ENCODE assay signal across 22 mouse cellular contexts in genomic region chr5:142949580-142949979, GRCm38 (mm10). TPM values are rescaled to one million over a fixed set of nuclear protein-coding genes. Genes with fewer than 3 reads are reported as not detected.
DNase-seq lines count a peak whose midpoint lies in the region; ATAC-seq lines count a peak whose summit lies in the region.
"Had no signal": no experiment of that assay in that cellular context is flagged by ENCODE, and none has a peak within 500 bp of the region (broad histone marks: within the 10 kb centered on the region; RNA-seq: fewer than 3 reads in every experiment).

No protein-coding gene starts in this region.

- peaks cover 21% of the 10 kb centered on the region for H3K4me1 ChIP-seq in heart, embryonic 10.5 days
- H3K4me1 ChIP-seq in kidney, embryonic 14.5 days (ENCODE audit: control insufficient read depth, insufficient read depth, low read length) = no peaks in the 10 kb centered on the region
- H3K4me1 ChIP-seq in embryonic facial prominence, embryonic 10.5 days = peaks cover 28% of the 10 kb centered on the region
- H3K4me1 ChIP-seq: embryonic facial prominence, embryonic 15.5 days; hindbrain, embryonic 12.5 days had no signal

- no peak overlapping the region for H3K4me3 ChIP-seq in heart, embryonic 10.5 days
- H3K4me3 ChIP-seq in kidney, embryonic 14.5 days (ENCODE audit: low read length) = no peak overlapping the region
- H3K4me3 ChIP-seq in embryonic facial prominence, embryonic 10.5 days = no peak overlapping the region
- H3K4me3 ChIP-seq: embryonic facial prominence, embryonic 15.5 days; erythroblast, embryonic 14.5 days; forebrain, embryonic 10.5 days; gastrocnemius, adult 2 months; hindbrain, embryonic 12.5 days had no signal

- intact Hi-C loops in heart, postnatal 36 days (cut with DNase I) = no loop called here

- H3K9me3 ChIP-seq in heart, embryonic 10.5 days = no peaks in the 10 kb centered on the region
- no peaks in the 10 kb centered on the region for H3K9me3 ChIP-seq in kidney, embryonic 14.5 days (ENCODE audit: control insufficient read depth, low read length)
- H3K9me3 ChIP-seq in embryonic facial prominence, embryonic 10.5 days = no peaks in the 10 kb centered on the region
- H3K9me3 ChIP-seq: embryonic facial prominence, embryonic 15.5 days; forebrain, embryonic 10.5 days; hindbrain, embryonic 12.5 days had no signal

- H3K27me3 ChIP-seq in heart, embryonic 10.5 days (ENCODE audit: insufficient read depth, poor library complexity, severe bottlenecking) = no peaks in the 10 kb centered on the region
- H3K27me3 ChIP-seq in kidney, embryonic 14.5 days (ENCODE audit: control insufficient read depth, insufficient read depth, low read length) = no peaks in the 10 kb centered on the region
- H3K27me3 ChIP-seq in embryonic facial prominence, embryonic 10.5 days (replicated peaks; ENCODE audit: low read depth, poor library complexity, severe bottlenecking) = no peaks in the 10 kb centered on the region
- H3K27me3 ChIP-seq: embryonic facial prominence, embryonic 15.5 days; hindbrain, embryonic 12.5 days had no signal

- H3K9ac ChIP-seq in kidney, embryonic 14.5 days (ENCODE audit: low read depth, low read length) = peak overlapping the region; percentile 37; the same call in 1 of the 2 replicates
- H3K9ac ChIP-seq: embryonic facial prominence, embryonic 15.5 days; hindbrain, embryonic 12.5 days had no signal

- peak overlapping the region; percentile 44; the same call in 1 of the 2 replicates for H3K27ac ChIP-seq in heart, embryonic 10.5 days
- H3K27ac ChIP-seq in kidney, embryonic 14.5 days (ENCODE audit: low read depth, low read length) = no peak overlapping the region
- H3K27ac ChIP-seq in embryonic facial prominence, embryonic 10.5 days (replicated peaks) = peak overlapping the region; percentile 16
- H3K27ac ChIP-seq: embryonic facial prominence, embryonic 15.5 days; forebrain, embryonic 10.5 days; gastrocnemius, adult 2 months; hindbrain, embryonic 12.5 days had no signal

- H3K4me2 ChIP-seq in kidney, embryonic 14.5 days (replicated peaks; ENCODE audit: low read depth, low read length) = no peak overlapping the region; the same call in 1 of the 2 replicates
- H3K4me2 ChIP-seq: embryonic facial prominence, embryonic 15.5 days; hindbrain, embryonic 12.5 days had no signal

- ATAC-seq in kidney, embryonic 14.5 days (ENCODE audit: low FRiP score, low TSS enrichment) = no peak
- ATAC-seq: forebrain, embryonic 14.5 days; inflammation-experienced regulatory T-cells, adult 6 months; intestine, postnatal 0 days had no signal

- 34% methylated on average over 6 of the region's 6 CpGs for WGBS in heart, embryonic 10.5 days
- WGBS in kidney, embryonic 14.5 days = 12% methylated on average over 6 of the region's 6 CpGs
- WGBS in embryonic facial prominence, embryonic 10.5 days = 32% methylated on average over 6 of the region's 6 CpGs

- no peaks in the 10 kb centered on the region for H3K36me3 ChIP-seq in heart, embryonic 10.5 days
- no peaks in the 10 kb centered on the region for H3K36me3 ChIP-seq in kidney, embryonic 14.5 days (ENCODE audit: control insufficient read depth, insufficient read depth, low read length)
- H3K36me3 ChIP-seq in embryonic facial prominence, embryonic 10.5 days (replicated peaks) = no peaks in the 10 kb centered on the region
- H3K36me3 ChIP-seq: embryonic facial prominence, embryonic 15.5 days; forebrain, embryonic 10.5 days; hindbrain, embryonic 12.5 days had no signal

- no peak for DNase-seq in heart, embryonic 10.5 days (ENCODE audit: low spot score)
- no peak for DNase-seq in heart, postnatal 36 days
- DNase-seq in kidney, adult 18-20 months = no peak
- peak; percentile 37 for DNase-seq in kidney, postnatal 14 days
- DNase-seq in kidney, adult 11 months = no peak
- no peak for DNase-seq in embryonic facial prominence, embryonic 10.5 days (ENCODE audit: low spot score)
- DNase-seq in retina, postnatal 1 day = no peak
- DNase-seq: cerebellum, adult 11 months; cerebellum, adult 9-10 months; cerebellum, postnatal 25 days; gastrocnemius, adult 2 months; gastrocnemius, postnatal 25 days; heart, postnatal 4 days had no signal

RNA-seq across cellular contexts. Expression of gene Fscn1, which starts 10.6 kb away (rescaled TPM):
- 254 and 329 TPM in 2 replicates for polyA plus RNA-seq in heart, embryonic 10.5 days (2016; fragmentation: Nextera tagmentation; extraction: Ambion mirVana)
- total RNA-seq in heart, postnatal 36 days (2021) = 10 to 100 TPM; 26.5 to 37.6 TPM
- 312 and 390 TPM in 2 replicates for polyA plus RNA-seq in kidney, embryonic 14.5 days (2014; fragmentation: Nextera tagmentation; extraction: Ambion mirVana)
- polyA plus RNA-seq in embryonic facial prominence, embryonic 10.5 days (2016; fragmentation: Nextera tagmentation; extraction: Ambion mirVana) = 759 and 790 TPM in 2 replicates
- total RNA-seq: granulocyte monocyte progenitor cell, adult 5-6 weeks had no signal

RNA-seq across cellular contexts. Expression of gene Actb, which starts 43.0 kb away (rescaled TPM):
- 6,505 and 8,921 TPM in 2 replicates for polyA plus RNA-seq in heart, embryonic 10.5 days (2016; fragmentation: Nextera tagmentation; extraction: Ambion mirVana)
- total RNA-seq in heart, postnatal 36 days (2021) = 100 to 1,000 TPM; 707 to 812 TPM
- 14,375 and 16,963 TPM in 2 replicates for polyA plus RNA-seq in kidney, embryonic 14.5 days (2014; fragmentation: Nextera tagmentation; extraction: Ambion mirVana)
- polyA plus RNA-seq in embryonic facial prominence, embryonic 10.5 days (2016; fragmentation: Nextera tagmentation; extraction: Ambion mirVana) = 15,960 and 16,856 TPM in 2 replicates

RNA-seq across cellular contexts. Expression of gene Fbxl18, which starts 54.4 kb away (rescaled TPM):
- polyA plus RNA-seq in heart, embryonic 10.5 days (2016; fragmentation: Nextera tagmentation; extraction: Ambion mirVana) = 13.4 and 14.6 TPM in 2 replicates
- 1 to 10 TPM; 5.3 to 6.5 TPM for total RNA-seq in heart, postnatal 36 days (2021)
- polyA plus RNA-seq in kidney, embryonic 14.5 days (2014; fragmentation: Nextera tagmentation; extraction: Ambion mirVana) = 11.7 and 14.6 TPM in 2 replicates
- 25.6 and 25.9 TPM in 2 replicates for polyA plus RNA-seq in embryonic facial prominence, embryonic 10.5 days (2016; fragmentation: Nextera tagmentation; extraction: Ambion mirVana)
